Comparison of ENCODE assay signal across 25 mouse cellular contexts in genomic region chr5:119633581-119633980, GRCm38 (mm10). TPM values are rescaled to one million over a fixed set of nuclear protein-coding genes. Genes with fewer than 3 reads are reported as not detected.
DNase-seq lines count a peak whose midpoint lies in the region; ATAC-seq lines count a peak whose summit lies in the region.
"Had no signal": no experiment of that assay in that cellular context is flagged by ENCODE, and none has a peak within 500 bp of the region (broad histone marks: within the 10 kb centered on the region; RNA-seq: fewer than 3 reads in every experiment).

No protein-coding gene starts in this region.

- H3K27ac ChIP-seq in midbrain, embryonic 11.5 days (ENCODE audit: low read depth, low read length) = no peak overlapping the region
- H3K27ac ChIP-seq: embryonic facial prominence, embryonic 12.5 days; heart, embryonic 15.5 days; hindbrain, embryonic 10.5 days; intestine, embryonic 15.5 days; midbrain, embryonic 12.5 days; neural tube, embryonic 13.5 days had no signal

- WGBS in midbrain, embryonic 11.5 days = 92% methylated on average over 4 of the region's 4 CpGs

- intact Hi-C loops in left cerebral cortex, postnatal 14 days (cut with DNase I) = no loop called here

- peak; percentile 45 for DNase-seq in CD4-positive helper T cell, adult 2 months (ENCODE audit: low read depth, low spot score)
- DNase-seq in T-cell, adult 2 months (ENCODE audit: low spot score) = peak; percentile 78
- peak; percentile 46 to 60 for DNase-seq in natural killer cell, adult 2 months (ENCODE audit: low spot score in 2 of 2)
- DNase-seq in thymus, postnatal 25 days = peak; percentile 67
- DNase-seq in urinary bladder, adult 2 months (ENCODE audit: low spot score) = no peak
- DNase-seq in left cerebral cortex, postnatal 14 days (ENCODE audit: low spot score in 2 of 2) = no peak
- DNase-seq in midbrain, embryonic 11.5 days (ENCODE audit: low spot score, missing footprints) = no peak
- DNase-seq: adrenal gland, postnatal 36 days; B cell, adult 2 months; cerebellum, adult 9-11 months; gastrocnemius, postnatal 25 days; kidney, adult 9 months; kidney, postnatal 14 days; liver, postnatal 0 days; retina, postnatal 1 day; right cerebral cortex, postnatal 25 days had no signal

- H3K4me2 ChIP-seq in midbrain, embryonic 11.5 days = no peak overlapping the region
- H3K4me2 ChIP-seq: embryonic facial prominence, embryonic 12.5 days; heart, embryonic 15.5 days; intestine, embryonic 15.5 days; liver, embryonic 11.5 days; midbrain, embryonic 12.5 days; neural tube, embryonic 13.5 days had no signal

- H3K4me3 ChIP-seq in midbrain, embryonic 11.5 days (ENCODE audit: low read depth, low read length) = no peak overlapping the region
- H3K4me3 ChIP-seq: embryonic facial prominence, embryonic 12.5 days; heart, embryonic 15.5 days; hindbrain, embryonic 10.5 days; intestine, embryonic 15.5 days; midbrain, embryonic 12.5 days; neural tube, embryonic 13.5 days had no signal

- peaks cover 4% of the 10 kb centered on the region for H3K27me3 ChIP-seq in midbrain, embryonic 11.5 days (ENCODE audit: control insufficient read depth, insufficient read depth, low read length)
- H3K27me3 ChIP-seq: intestine, embryonic 15.5 days had no signal

- no peaks in the 10 kb centered on the region for H3K4me1 ChIP-seq in midbrain, embryonic 11.5 days (ENCODE audit: control insufficient read depth, insufficient read depth, low read length)
- H3K4me1 ChIP-seq: midbrain, embryonic 12.5 days; neural tube, embryonic 13.5 days had no signal

- H3K9me3 ChIP-seq in midbrain, embryonic 11.5 days (ENCODE audit: control insufficient read depth, low read length) = no peaks in the 10 kb centered on the region
- H3K9me3 ChIP-seq: embryonic facial prominence, embryonic 12.5 days; heart, embryonic 15.5 days; hindbrain, embryonic 10.5 days; intestine, embryonic 15.5 days; midbrain, embryonic 12.5 days; neural tube, embryonic 13.5 days had no signal

- no peaks in the 10 kb centered on the region for H3K36me3 ChIP-seq in midbrain, embryonic 11.5 days (ENCODE audit: control insufficient read depth, insufficient read depth, low read length)
- H3K36me3 ChIP-seq: embryonic facial prominence, embryonic 12.5 days; heart, embryonic 15.5 days; hindbrain, embryonic 10.5 days; intestine, embryonic 15.5 days; midbrain, embryonic 12.5 days; neural tube, embryonic 13.5 days had no signal

- H3K9ac ChIP-seq in midbrain, embryonic 11.5 days (ENCODE audit: low read length) = no peak overlapping the region
- H3K9ac ChIP-seq: embryonic facial prominence, embryonic 12.5 days; heart, embryonic 15.5 days; intestine, embryonic 15.5 days; liver, postnatal 0 days; midbrain, embryonic 12.5 days; neural tube, embryonic 13.5 days had no signal

- ATAC-seq in midbrain, embryonic 11.5 days (ENCODE audit: low FRiP score) = no peak
- ATAC-seq: hindbrain, embryonic 16.5 days; intestine, embryonic 15.5 days; liver, postnatal 0 days; lung, postnatal 0 days had no signal

RNA-seq across cellular contexts. Expression of gene Tbx3, which starts 36.9 kb away (rescaled TPM):
- polyA plus RNA-seq in urinary bladder, adult 2 months (2012; rRNA removed) = 40.4 and 54.3 TPM in 2 replicates
- total RNA-seq in left cerebral cortex, postnatal 14 days (2021) = 1 to 10 TPM; 3.6 to 5.0 TPM
- 1.3 and 1.4 TPM in 2 replicates for polyA plus RNA-seq in midbrain, embryonic 11.5 days (2014; fragmentation: Nextera tagmentation; extraction: Ambion mirVana)

Comparison
In these comparisons a context has a peak if more than half of its experiments do, and no peak if none do; other contexts are left out.
1. DNase-seq: peak in CD4-positive helper T cell, adult 2 months (single experiment), T-cell, adult 2 months (single experiment), natural killer cell, adult 2 months (2 of 2) and thymus, postnatal 25 days (single experiment); none in urinary bladder, adult 2 months (single experiment), left cerebral cortex, postnatal 14 days (0 of 2) and midbrain, embryonic 11.5 days (single experiment).
2. RNA of gene Tbx3, which starts 36.9 kb away (polyA plus RNA-seq): 40.4 to 54.3 TPM in urinary bladder, adult 2 months; 1.3 to 1.4 TPM in midbrain, embryonic 11.5 days; every median in the first group is over 10 times any median in the second.